Mouse (Mus musculus): ENCODE results near the gene Gm7951. TPM values are rescaled to one million over a fixed set of nuclear protein-coding genes. Genes with fewer than 3 reads are reported as not detected.
"Not testable (repeated sequence)": the region's sequence is repeated elsewhere in the genome, so short reads cannot be mapped to it uniquely, and the experiment has no call there.

Gene Gm7951
- polyA plus RNA-seq (2012; rRNA removed), result not detected in 2 replicates

DNA sequence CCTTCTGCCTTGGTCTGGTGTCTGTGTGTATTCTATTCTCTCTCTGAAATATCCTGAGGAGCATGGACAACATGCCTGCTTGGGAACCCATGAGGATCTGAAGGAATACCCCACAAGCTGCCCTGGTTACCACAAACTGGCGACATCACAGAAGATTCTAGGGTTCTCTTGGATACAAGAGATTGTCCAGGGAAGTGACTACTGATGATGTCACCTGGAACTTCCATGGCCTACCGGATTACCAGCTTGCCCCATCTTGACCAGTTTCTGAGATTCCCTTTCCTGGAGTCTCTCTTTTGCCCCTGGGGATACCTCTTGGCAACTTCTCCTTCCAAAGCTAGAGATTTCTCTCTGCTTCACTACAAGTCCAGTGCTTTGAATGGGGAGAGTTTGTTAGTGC lies at the start of gene Gm7951:
TSS of gene Gm7951 (minus strand) at position 101 of the 400 bp plus-strand sequence.
- DNase-seq (ENCODE audit: extremely low spot score in 1 of 2, low spot score in 1 of 2), result not testable (repeated sequence)

DNA sequence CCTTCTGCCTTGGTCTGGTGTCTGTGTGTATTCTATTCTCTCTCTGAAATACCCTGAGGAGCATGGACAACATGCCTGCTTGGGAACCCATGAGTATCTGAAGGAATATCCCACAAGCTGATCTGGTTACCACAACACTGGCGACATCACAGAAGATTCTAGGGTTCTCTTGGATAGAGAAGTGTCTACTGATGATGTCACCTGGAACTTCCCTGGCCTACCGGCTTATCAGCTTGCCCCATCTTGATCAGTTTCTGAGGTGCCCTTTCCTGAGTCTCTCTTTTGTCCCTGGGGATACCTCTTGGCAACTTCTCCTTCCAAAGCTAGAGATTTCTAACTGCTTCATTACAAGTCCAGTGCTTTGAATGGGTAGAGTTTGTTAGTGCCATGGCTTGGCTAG lies 45.4 kb upstream of the Gm7951 start, which contains the start of gene Gm17027:
TSS of gene Gm17027 (minus strand) at position 101 of the 400 bp plus-strand sequence.
- DNase-seq (ENCODE audit: extremely low spot score in 1 of 2, low spot score in 1 of 2), result not testable (repeated sequence)

DNA sequence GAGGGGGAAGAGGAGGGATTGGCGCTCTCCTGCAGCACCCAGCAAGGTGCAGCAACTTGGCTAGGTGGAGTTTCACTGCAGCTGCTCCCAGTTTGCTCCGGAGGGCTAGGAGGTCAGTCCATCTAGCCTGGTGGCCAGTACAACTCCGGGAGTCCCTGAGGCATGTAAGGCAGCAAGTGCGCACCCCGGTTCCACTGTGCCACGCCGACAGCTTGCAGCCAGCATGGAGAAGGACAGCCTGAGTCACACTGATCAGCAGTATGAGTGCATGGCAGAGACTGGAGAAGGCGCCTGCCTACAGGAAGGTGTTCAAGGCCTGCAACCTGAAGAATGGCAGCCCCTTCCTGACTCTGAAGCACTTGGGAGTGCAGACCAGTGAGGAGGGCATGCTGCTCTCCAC lies 17.4 kb upstream of the Gm7951 start:
- DNase-seq (ENCODE audit: extremely low spot score in 1 of 2, low spot score in 1 of 2), result not testable (repeated sequence)

DNA sequence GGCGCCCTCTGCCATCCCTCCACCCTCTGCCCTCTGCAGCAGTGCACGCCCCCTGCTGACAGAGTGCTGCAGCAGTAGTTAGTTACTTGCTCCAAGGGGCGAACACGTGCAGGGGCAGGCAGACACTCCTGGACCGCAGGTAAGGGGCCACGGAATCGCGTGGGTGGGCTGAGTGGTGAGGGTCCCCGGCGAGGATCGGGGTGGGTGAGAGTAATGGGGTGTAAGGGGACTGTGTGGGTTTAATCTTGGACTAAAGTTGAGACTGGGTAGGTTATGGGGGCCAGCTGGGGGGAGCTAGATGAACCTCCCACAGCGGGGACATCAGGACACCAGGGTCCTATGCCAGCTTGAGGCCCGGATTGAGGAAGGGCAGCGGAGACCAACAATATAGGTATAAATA lies 16.6 kb upstream of the Gm7951 start:
- DNase-seq (ENCODE audit: extremely low spot score in 1 of 2, low spot score in 1 of 2), result not testable (repeated sequence)

Other genes with a start within 250 kb of the Gm7951 start
- gene Gm7980, start 210.1 kb downstream of the Gm7951 start, polyA plus RNA-seq (2012; rRNA removed), result not detected in 2 replicates
- gene 1700049E17Rik1, start 192.4 kb downstream of the Gm7951 start, polyA plus RNA-seq (2012; rRNA removed), result not detected in 2 replicates
- 0.08 TPM in 1 of 2 replicates, not detected in the other for gene 1700024B05Rik, start 173.4 kb downstream of the Gm7951 start, polyA plus RNA-seq (2012; rRNA removed)
- gene Gm6401, start 149.4 kb downstream of the Gm7951 start, polyA plus RNA-seq (2012; rRNA removed), result not detected in 2 replicates
- gene Gm3543, start 134.0 kb downstream of the Gm7951 start, polyA plus RNA-seq (2012; rRNA removed), result not detected in 2 replicates
- gene Gm17027, start 45.3 kb upstream of the Gm7951 start, polyA plus RNA-seq (2012; rRNA removed), result not detected in 2 replicates
- gene Gm3573, start 73.4 kb upstream of the Gm7951 start, polyA plus RNA-seq (2012; rRNA removed), result not detected in 2 replicates
- gene Gm17026, start 142.7 kb upstream of the Gm7951 start, polyA plus RNA-seq (2012; rRNA removed), result not detected in 2 replicates
- gene Gm9611, start 180.0 kb upstream of the Gm7951 start, polyA plus RNA-seq (2012; rRNA removed), result not detected in 2 replicates
- not detected in 2 replicates for gene Gm7995, start 192.8 kb upstream of the Gm7951 start, polyA plus RNA-seq (2012; rRNA removed)